Mouse (Mus musculus): Measurements from ENCODE around the gene Cdkal1.

- TF ChIP-seq GATA1 (IDR thresholded peaks at IDR 0.05; ENCODE audit: borderline replicate concordance, low read length) = no peak
- no peak for TF ChIP-seq FLI1 (IDR thresholded peaks at IDR 0.05; ENCODE audit: low read length)
These were observed 2.0 kb upstream of the Cdkal1 start for GRCm38 (mm10) chr13:29857436-29857835.

Measured in megakaryocyte, embryonic 14.5 days (primary cell).